In the genomic region with DNA sequence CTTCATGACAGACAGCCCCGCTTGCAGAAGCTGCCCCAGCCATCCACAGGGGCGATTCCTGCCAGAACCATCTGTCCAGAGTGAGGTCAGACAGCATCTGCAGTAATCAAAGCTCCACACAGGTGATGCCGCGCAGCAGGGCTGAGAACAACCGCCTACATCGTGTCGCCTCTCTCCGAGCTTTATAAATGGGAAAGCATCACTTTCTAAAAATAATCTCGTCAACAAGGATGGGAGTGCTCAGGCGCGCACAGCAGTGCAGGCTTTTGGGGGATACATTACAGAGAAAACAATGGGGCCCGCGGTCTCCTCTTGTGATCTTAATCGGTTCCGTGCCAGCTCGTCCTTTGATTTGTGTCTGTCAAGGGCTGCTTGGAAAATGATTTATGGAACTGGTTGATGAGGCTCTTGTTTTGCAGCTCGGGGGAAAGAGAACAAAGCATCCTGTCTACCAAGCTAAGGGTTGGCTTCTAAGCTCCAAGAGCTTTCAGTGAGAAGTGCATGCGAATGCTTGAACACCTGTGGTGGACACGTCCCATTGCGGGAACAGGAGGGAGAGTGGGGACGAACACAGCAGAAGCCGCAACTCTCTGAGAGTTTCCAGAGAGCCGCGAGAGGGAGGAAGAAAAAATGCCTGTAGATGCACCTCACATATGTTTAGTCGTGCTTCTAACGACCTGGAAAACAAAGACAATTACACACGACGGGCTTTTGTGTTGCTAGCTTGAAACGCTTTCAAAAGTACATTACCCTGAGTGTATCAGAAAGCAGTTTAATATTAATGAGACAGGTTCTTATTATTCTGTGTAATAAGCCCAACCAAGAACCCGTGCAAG, we compare ENCODE assay signal across 7 mouse cellular contexts. TPM values are rescaled to one million over a fixed set of nuclear protein-coding genes. Genes with fewer than 3 reads are reported as not detected.
A peak's percentile ranks its signal among the peaks of the same experiment; 100 is the strongest.
DNase-seq lines count a peak whose midpoint lies in the region; ATAC-seq and TF ChIP-seq lines count a peak whose summit lies in the region.

No protein-coding gene starts in this region.

- TF ChIP-seq CTCF in midbrain, postnatal 0 days (IDR thresholded peaks at IDR 0.05): no peak

- H3K36me3 ChIP-seq in embryonic facial prominence, embryonic 10.5 days (replicated peaks): no peaks in the 10 kb centered on the region
- no peaks in the 10 kb centered on the region for H3K36me3 ChIP-seq in hindbrain, embryonic 13.5 days
- H3K36me3 ChIP-seq in midbrain, postnatal 0 days (ENCODE audit: insufficient read depth, low read length): no peaks in the 10 kb centered on the region

- DNase-seq in layer of hippocampus, adult 11-12 months (ENCODE audit: low spot score): peak; percentile 43
- no peak for DNase-seq in layer of hippocampus, adult 9-10 months (ENCODE audit: low spot score)
- peak; percentile 36 for DNase-seq in embryonic facial prominence, embryonic 10.5 days (ENCODE audit: low spot score)
- DNase-seq in midbrain, postnatal 0 days (ENCODE audit: low spot score): peak; percentile 54
- no peak for DNase-seq in ovary, postnatal 10 days (ENCODE audit: low spot score)

- 21% methylated on average over 30 of the region's 30 CpGs for WGBS in embryonic facial prominence, embryonic 10.5 days
- WGBS in hindbrain, embryonic 13.5 days: 5% methylated on average over 30 of the region's 30 CpGs
- 6% methylated on average over 30 of the region's 30 CpGs for WGBS in midbrain, postnatal 0 days

- ATAC-seq in hindbrain, embryonic 13.5 days (ENCODE audit: low FRiP score): peak; percentile 29; the same call in 1 of the 2 replicates
- ATAC-seq in midbrain, postnatal 0 days (ENCODE audit: low FRiP score): peak; percentile 61
- ATAC-seq in monocyte, adult 5-6 weeks (replicated peaks; ENCODE audit: insufficient number of reproducible peaks, low FRiP score, low TSS enrichment, poor library complexity, severe bottlenecking): no peak

- H3K9me3 ChIP-seq in embryonic facial prominence, embryonic 10.5 days: no peaks in the 10 kb centered on the region
- H3K9me3 ChIP-seq in hindbrain, embryonic 13.5 days: no peaks in the 10 kb centered on the region
- no peaks in the 10 kb centered on the region for H3K9me3 ChIP-seq in midbrain, postnatal 0 days (ENCODE audit: low read length)

- H3K4me1 ChIP-seq in embryonic facial prominence, embryonic 10.5 days: peaks cover 29% of the 10 kb centered on the region
- peaks cover 36% of the 10 kb centered on the region for H3K4me1 ChIP-seq in hindbrain, embryonic 13.5 days (replicated peaks)
- H3K4me1 ChIP-seq in midbrain, postnatal 0 days (ENCODE audit: insufficient read depth, low read length): peaks cover 9% of the 10 kb centered on the region

- H3K4me2 ChIP-seq in hindbrain, embryonic 13.5 days: peak overlapping the region; percentile 49
- H3K4me2 ChIP-seq in midbrain, postnatal 0 days (ENCODE audit: low read depth, low read length, poor library complexity, severe bottlenecking): peak overlapping the region; percentile 41

- peak overlapping the region; percentile 57 for H3K9ac ChIP-seq in hindbrain, embryonic 13.5 days
- H3K9ac ChIP-seq in midbrain, postnatal 0 days (replicated peaks; ENCODE audit: low read length, poor library complexity, severe bottlenecking): peak overlapping the region; percentile 1; the same call in 1 of the 2 replicates

- H3K27ac ChIP-seq in embryonic facial prominence, embryonic 10.5 days (replicated peaks): no peak overlapping the region
- H3K27ac ChIP-seq in hindbrain, embryonic 13.5 days: peak overlapping the region; percentile 77
- peak overlapping the region; percentile 48; the same call in 1 of the 2 replicates for H3K27ac ChIP-seq in midbrain, postnatal 0 days (ENCODE audit: low read depth, low read length)

- peak overlapping the region; percentile 41 for H3K4me3 ChIP-seq in embryonic facial prominence, embryonic 10.5 days
- H3K4me3 ChIP-seq in hindbrain, embryonic 13.5 days: peak overlapping the region; percentile 17; the same call in 1 of the 2 replicates
- H3K4me3 ChIP-seq in midbrain, postnatal 0 days (ENCODE audit: low read depth, low read length): peak overlapping the region; percentile 0; the same call in 1 of the 2 replicates

- peaks cover 31% of the 10 kb centered on the region for H3K27me3 ChIP-seq in embryonic facial prominence, embryonic 10.5 days (replicated peaks; ENCODE audit: low read depth, poor library complexity, severe bottlenecking)
- H3K27me3 ChIP-seq in hindbrain, embryonic 13.5 days: 0 out of 2 replicates have a peak, but pooled peaks cover 6% of the 10 kb centered on the region
- no peaks in the 10 kb centered on the region for H3K27me3 ChIP-seq in midbrain, postnatal 0 days (ENCODE audit: insufficient read depth, low read length)

RNA-seq across cellular contexts. Expression of a gene that starts 44.2 kb away (rescaled TPM):
- polyA plus RNA-seq in embryonic facial prominence, embryonic 10.5 days (2016; fragmentation: Nextera tagmentation; extraction: Ambion mirVana): 1.1 and 1.2 TPM in 2 replicates
- 7.5 and 8.1 TPM in 2 replicates for polyA plus RNA-seq in hindbrain, embryonic 13.5 days (2015; fragmentation: Nextera tagmentation; extraction: Ambion mirVana)
- 26.6 and 31.4 TPM in 2 replicates for total RNA-seq in midbrain, postnatal 0 days (2014; rRNA removed)
- polyA plus RNA-seq in midbrain, postnatal 0 days (2015; fragmentation: Nextera tagmentation; extraction: Ambion mirVana): 9.3 and 12.0 TPM in 2 replicates
- total RNA-seq in monocyte, adult 5-6 weeks (2017): 8.2 to 29.2 TPM (median 18.5 TPM) in 3 replicates

Comparison
In these comparisons a context has a peak if more than half of its experiments do, and no peak if none do; other contexts are left out.
1. DNase-seq: peak in layer of hippocampus, adult 11-12 months (single experiment), embryonic facial prominence, embryonic 10.5 days (single experiment) and midbrain, postnatal 0 days (single experiment); none in layer of hippocampus, adult 9-10 months (single experiment) and ovary, postnatal 10 days (single experiment).
2. Peak in every context shown above with its lines, with median percentiles within 50 percentile points of each other: H3K4me3 ChIP-seq.